Mouse (Mus musculus): ENCODE data around the gene Atp1a3. TPM values are rescaled to one million over a fixed set of nuclear protein-coding genes. Genes with fewer than 3 reads are reported as not detected.

Atp1a3 gene
- polyA plus RNA-seq, 1 experiment, result 6.6 TPM

DNA sequence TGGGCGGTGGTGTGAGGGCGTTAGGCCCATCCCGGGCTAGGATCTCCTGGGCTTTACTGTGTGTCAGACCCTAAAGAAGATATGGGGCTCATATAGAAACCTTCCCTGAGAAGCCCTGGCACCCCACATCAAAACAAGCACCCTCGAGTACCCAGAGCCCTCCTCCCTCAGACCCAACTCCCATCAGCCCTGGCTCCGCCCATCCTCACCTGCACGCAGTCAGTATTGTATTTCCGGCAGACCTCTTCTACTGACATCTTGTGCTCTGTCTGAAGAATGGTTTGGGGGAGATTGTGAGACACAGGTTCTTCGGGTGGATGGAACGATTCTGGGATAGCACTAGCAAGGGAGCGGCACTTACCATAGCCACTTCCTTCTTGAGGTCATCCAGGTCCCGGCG, 5.0 kb downstream of the Atp1a3 start:
- TF ChIP-seq MYOD1 (IDR thresholded peaks at IDR 0.05; ENCODE audit: control insufficient read depth in 1 of 3, insufficient read length in 2 of 3, low read depth in 2 of 3) (no peak), TCF3 (IDR thresholded peaks at IDR 0.05; ENCODE audit: insufficient read length, low read depth) (no peak), REST (IDR thresholded peaks at IDR 0.05; ENCODE audit: insufficient read depth, insufficient read length) (no peak), SRF (IDR thresholded peaks at IDR 0.05; ENCODE audit: control insufficient read depth, insufficient read length, low read depth) (no peak), POLR2A (IDR thresholded peaks at IDR 0.05; ENCODE audit: insufficient read length, low read depth) (no peak), E2F4 (IDR thresholded peaks at IDR 0.05; ENCODE audit: insufficient read depth) (no peak), POLR2AphosphoS2 (IDR thresholded peaks at IDR 0.05; ENCODE audit: insufficient read length, low read depth) (no peak), MYOG (IDR thresholded peaks at IDR 0.05; ENCODE audit: control insufficient read depth in 1 of 3, insufficient read depth in 1 of 3, insufficient read length in 2 of 3, low read depth in 2 of 3) (no peak), MAX (IDR thresholded peaks at IDR 0.05; ENCODE audit: low read depth) (no peak), USF1 (IDR thresholded peaks at IDR 0.05; ENCODE audit: low read depth) (no peak), CEBPB (IDR thresholded peaks at IDR 0.05; ENCODE audit: insufficient read depth, poor library complexity, severe bottlenecking) (no peak), TCF12 (IDR thresholded peaks at IDR 0.05; ENCODE audit: insufficient read depth, poor library complexity, severe bottlenecking) (no peak)
- Histone ChIP-seq H3K79me2 (ENCODE audit: control insufficient read depth, insufficient read depth) (no peaks in the 10 kb centered on the region), H3K36me3 (ENCODE audit: control insufficient read depth, insufficient read depth) (no peaks in the 10 kb centered on the region), H3K4me2 (ENCODE audit: low read depth) (no peak overlapping the region), H3K27me3 (ENCODE audit: control insufficient read depth, insufficient read depth, insufficient read length) (peaks cover 12% of the 10 kb centered on the region), H3K4me3 (no peak overlapping the region), H3ac (ENCODE audit: control insufficient read depth, insufficient read length) (no peak overlapping the region)

- peak; percentile 14 to 80 (median 71) for TF ChIP-seq MYOD1 (IDR thresholded peaks at IDR 0.05; ENCODE audit: control insufficient read depth in 1 of 3, insufficient read length in 2 of 3, low read depth in 2 of 3)
- no peak for TF ChIP-seq SRF (IDR thresholded peaks at IDR 0.05; ENCODE audit: control insufficient read depth, insufficient read length, low read depth)
- TF ChIP-seq POLR2AphosphoS2 (IDR thresholded peaks at IDR 0.05; ENCODE audit: insufficient read length, low read depth), result no peak
- TF ChIP-seq USF1 (IDR thresholded peaks at IDR 0.05; ENCODE audit: low read depth), result no peak
- TF ChIP-seq TCF3 (IDR thresholded peaks at IDR 0.05; ENCODE audit: insufficient read length, low read depth), result no peak
- TF ChIP-seq CEBPB (IDR thresholded peaks at IDR 0.05; ENCODE audit: insufficient read depth, poor library complexity, severe bottlenecking), result peak; percentile 70
- no peak for TF ChIP-seq TCF12 (IDR thresholded peaks at IDR 0.05; ENCODE audit: insufficient read depth, poor library complexity, severe bottlenecking)
- no peak for TF ChIP-seq REST (IDR thresholded peaks at IDR 0.05; ENCODE audit: insufficient read depth, insufficient read length)
- peak; percentile 2 to 58 (median 8) for TF ChIP-seq MYOG (IDR thresholded peaks at IDR 0.05; ENCODE audit: control insufficient read depth in 1 of 3, insufficient read depth in 1 of 3, insufficient read length in 2 of 3, low read depth in 2 of 3)
- Histone ChIP-seq H3K36me3 (ENCODE audit: control insufficient read depth, insufficient read depth) (no peaks in the 10 kb centered on the region), H3K4me3 (no peak overlapping the region), H3K27me3 (ENCODE audit: control insufficient read depth, insufficient read depth, insufficient read length) (peaks cover 7% of the 10 kb centered on the region), H3K79me2 (ENCODE audit: control insufficient read depth, insufficient read depth) (no peaks in the 10 kb centered on the region), H3K4me2 (ENCODE audit: low read depth) (no peak overlapping the region), H3ac (ENCODE audit: control insufficient read depth, insufficient read length) (no peak overlapping the region)
Observed at GRCm38 (mm10) chr7:25000211-25000610, 5.5 kb downstream of the Atp1a3 start.

DNA sequence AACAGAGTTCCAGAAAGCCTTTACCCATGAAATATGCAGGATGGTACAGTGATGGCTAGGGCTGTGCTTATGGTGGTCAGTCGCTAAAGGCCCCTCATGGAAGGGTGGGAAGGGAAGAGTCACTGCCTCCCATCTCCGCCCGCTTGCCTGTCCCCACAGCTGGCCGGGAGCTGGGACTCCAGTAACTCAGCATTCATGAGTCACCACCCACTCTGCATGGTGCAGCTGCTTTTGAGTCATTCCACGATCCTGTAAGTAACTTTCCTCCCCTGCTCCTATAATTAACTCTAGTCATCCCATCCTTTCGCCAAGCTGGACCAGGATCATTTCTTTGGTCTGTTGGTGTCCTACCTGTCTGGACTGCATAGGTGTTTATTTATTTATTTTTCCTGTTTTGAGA, 12.7 kb downstream of the Atp1a3 start:
- TF ChIP-seq CEBPB (IDR thresholded peaks at IDR 0.05; ENCODE audit: insufficient read depth, poor library complexity, severe bottlenecking) (no peak), TCF3 (IDR thresholded peaks at IDR 0.05; ENCODE audit: insufficient read length, low read depth) (peak; percentile 51), POLR2A (IDR thresholded peaks at IDR 0.05; ENCODE audit: insufficient read length, low read depth) (no peak), MYOG (IDR thresholded peaks at IDR 0.05; ENCODE audit: control insufficient read depth in 1 of 3, insufficient read depth in 1 of 3, insufficient read length in 2 of 3, low read depth in 2 of 3) (peak in 2 of 3 experiments; percentile 67 to 87), MYOD1 (IDR thresholded peaks at IDR 0.05; ENCODE audit: control insufficient read depth in 1 of 3, insufficient read length in 2 of 3, low read depth in 2 of 3) (peak in 2 of 3 experiments; percentile 90 to 95), E2F4 (IDR thresholded peaks at IDR 0.05; ENCODE audit: insufficient read depth) (no peak), SRF (IDR thresholded peaks at IDR 0.05; ENCODE audit: control insufficient read depth, insufficient read length, low read depth) (no peak), MAX (IDR thresholded peaks at IDR 0.05; ENCODE audit: low read depth) (no peak), REST (IDR thresholded peaks at IDR 0.05; ENCODE audit: insufficient read depth, insufficient read length) (no peak), POLR2AphosphoS2 (IDR thresholded peaks at IDR 0.05; ENCODE audit: insufficient read length, low read depth) (no peak), USF1 (IDR thresholded peaks at IDR 0.05; ENCODE audit: low read depth) (no peak), TCF12 (IDR thresholded peaks at IDR 0.05; ENCODE audit: insufficient read depth, poor library complexity, severe bottlenecking) (no peak)
- Histone ChIP-seq H3K4me3 (no peak overlapping the region), H3ac (ENCODE audit: control insufficient read depth, insufficient read length) (no peak overlapping the region), H3K4me2 (ENCODE audit: low read depth) (peak overlapping the region; percentile 71), H3K36me3 (ENCODE audit: control insufficient read depth, insufficient read depth) (no peaks in the 10 kb centered on the region), H3K79me2 (ENCODE audit: control insufficient read depth, insufficient read depth) (no peaks in the 10 kb centered on the region), H3K27me3 (ENCODE audit: control insufficient read depth, insufficient read depth, insufficient read length) (no peaks in the 10 kb centered on the region)

- Histone ChIP-seq H3ac (ENCODE audit: control insufficient read depth, insufficient read length) (no peak overlapping the region), H3K27me3 (ENCODE audit: control insufficient read depth, insufficient read depth, insufficient read length) (no peaks in the 10 kb centered on the region)
Observed at GRCm38 (mm10) chr7:24990478-24990877, 15.3 kb downstream of the Atp1a3 start.

More at GRCm38 (mm10) chr7:24990478-24990877, 15.3 kb downstream of the Atp1a3 start:
- H3K4me2 ChIP-seq (ENCODE audit: low read depth), result no peak overlapping the region
- no peak overlapping the region for H3K4me3 ChIP-seq
- no peaks in the 10 kb centered on the region for H3K79me2 ChIP-seq (ENCODE audit: control insufficient read depth, insufficient read depth)
- no peaks in the 10 kb centered on the region for H3K36me3 ChIP-seq (ENCODE audit: control insufficient read depth, insufficient read depth)
- TF ChIP-seq REST (IDR thresholded peaks at IDR 0.05; ENCODE audit: insufficient read depth, insufficient read length), result no peak
- TF ChIP-seq MYOD1 (IDR thresholded peaks at IDR 0.05; ENCODE audit: control insufficient read depth in 1 of 3, insufficient read length in 2 of 3, low read depth in 2 of 3), result no peak
- TF ChIP-seq USF1 (IDR thresholded peaks at IDR 0.05; ENCODE audit: low read depth), result no peak
- TF ChIP-seq POLR2AphosphoS2 (IDR thresholded peaks at IDR 0.05; ENCODE audit: insufficient read length, low read depth), result no peak
- no peak for TF ChIP-seq TCF3 (IDR thresholded peaks at IDR 0.05; ENCODE audit: insufficient read length, low read depth)
- no peak for TF ChIP-seq TCF12 (IDR thresholded peaks at IDR 0.05; ENCODE audit: insufficient read depth, poor library complexity, severe bottlenecking)
- no peak for TF ChIP-seq MAX (IDR thresholded peaks at IDR 0.05; ENCODE audit: low read depth)
- no peak for TF ChIP-seq SRF (IDR thresholded peaks at IDR 0.05; ENCODE audit: control insufficient read depth, insufficient read length, low read depth)
- no peak for TF ChIP-seq MYOG (IDR thresholded peaks at IDR 0.05; ENCODE audit: control insufficient read depth in 1 of 3, insufficient read depth in 1 of 3, insufficient read length in 2 of 3, low read depth in 2 of 3)
- TF ChIP-seq CEBPB (IDR thresholded peaks at IDR 0.05; ENCODE audit: insufficient read depth, poor library complexity, severe bottlenecking), result no peak
- TF ChIP-seq POLR2A (IDR thresholded peaks at IDR 0.05; ENCODE audit: insufficient read length, low read depth), result no peak
- no peak for TF ChIP-seq E2F4 (IDR thresholded peaks at IDR 0.05; ENCODE audit: insufficient read depth)

Data from myocyte (in vitro differentiated cells).